Mouse (Mus musculus): ENCODE data around the gene Spag5.
"Not testable (repeated sequence)": the region's sequence is repeated elsewhere in the genome, so short reads cannot be mapped to it uniquely, and the experiment has no call there.

GRCm38 (mm10) chr11:78276169-78276568, 25.2 kb upstream of the Spag5 start:
- peak; percentile 43 for TF ChIP-seq CTCF (IDR thresholded peaks at IDR 0.05)
- TF ChIP-seq EP300 (IDR thresholded peaks at IDR 0.05): not testable (repeated sequence)

All from lung, postnatal 0 days (tissue).